Mouse (Mus musculus): ENCODE results near the gene Klf15.

DNA sequence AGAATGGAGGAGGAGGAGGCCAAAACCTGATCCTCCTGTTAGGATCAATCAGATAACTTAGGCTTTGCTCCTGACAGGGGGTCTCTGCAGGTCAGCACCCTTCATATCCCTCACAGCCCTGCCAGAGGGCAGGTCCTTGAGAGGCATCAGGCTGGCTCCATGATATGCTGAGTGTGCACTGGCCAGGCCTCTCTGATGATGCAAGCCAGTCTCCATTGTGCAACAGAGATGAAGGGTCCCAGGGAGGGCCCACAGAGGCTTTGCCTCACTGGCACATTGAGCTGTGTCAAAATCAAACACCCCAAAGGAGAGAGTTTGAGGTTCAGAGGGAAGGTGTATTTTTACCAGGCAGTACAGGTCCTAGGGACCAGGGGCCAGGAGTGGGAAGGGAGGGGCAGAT lies 52.0 kb downstream of the Klf15 start:
- TF ChIP-seq CTCF (IDR thresholded peaks at IDR 0.05; ENCODE audit: insufficient read depth, low read length) (no peak), POLR2A (IDR thresholded peaks at IDR 0.05; ENCODE audit: borderline replicate concordance, extremely low read depth, low read depth, low read length) (no peak)

Data from lung, adult 2 months (tissue).